8 mouse cellular contexts compared by ENCODE assay signal in the genomic region with DNA sequence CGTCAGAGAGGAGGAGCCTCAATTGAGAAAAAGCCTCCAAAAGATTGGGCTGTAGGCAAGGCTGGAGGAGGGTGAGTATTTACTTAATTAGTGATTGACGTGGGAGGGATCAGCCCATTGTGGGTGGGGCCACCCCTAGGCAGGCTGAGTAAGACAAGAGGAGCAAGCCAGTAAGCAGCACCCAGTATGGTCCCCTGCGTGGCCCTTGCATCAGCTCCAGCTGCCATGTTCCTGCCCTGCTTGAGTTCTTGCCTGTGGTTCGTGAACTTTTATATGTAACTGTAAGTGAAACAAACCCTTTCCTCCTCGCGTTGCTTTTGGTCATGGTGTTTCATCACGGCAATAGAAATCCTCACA. TPM values are rescaled to one million over a fixed set of nuclear protein-coding genes. Genes with fewer than 3 reads are reported as not detected.
DNase-seq lines count a peak whose midpoint lies in the region; ATAC-seq lines count a peak whose summit lies in the region.

Neb (minus strand) TSS at position 27 of the 357 bp plus-strand sequence.

- H3K4me1 ChIP-seq in liver, embryonic 16.5 days (ENCODE audit: control insufficient read depth, low read depth, low read length): no peaks in the 10 kb centered on the region
- no peaks in the 10 kb centered on the region for H3K4me1 ChIP-seq in hindbrain, embryonic 14.5 days (replicated peaks; ENCODE audit: control insufficient read depth, insufficient read depth, low read length)

- H3K27ac ChIP-seq in liver, embryonic 16.5 days (ENCODE audit: low read length): no peak within 1 kb of the TSS
- no peak within 1 kb of the TSS for H3K27ac ChIP-seq in hindbrain, embryonic 14.5 days

- no peaks in the 10 kb centered on the region for H3K36me3 ChIP-seq in liver, embryonic 16.5 days (ENCODE audit: control insufficient read depth, insufficient read depth)
- H3K36me3 ChIP-seq in hindbrain, embryonic 14.5 days (replicated peaks; ENCODE audit: control insufficient read depth, insufficient read depth): no peaks in the 10 kb centered on the region

- 31% methylated on average over 7 of the region's 7 CpGs for WGBS in liver, embryonic 16.5 days (ENCODE audit: insufficient replicate concordance)
- WGBS in hindbrain, embryonic 14.5 days: 56% methylated on average over 7 of the region's 7 CpGs

- H3K4me3 ChIP-seq in liver, embryonic 16.5 days (ENCODE audit: low read depth, low read length): peak within 1 kb of the TSS; percentile 20
- H3K4me3 ChIP-seq in hindbrain, embryonic 14.5 days (replicated peaks; ENCODE audit: low read length): no peak within 1 kb of the TSS

- no peak within 1 kb of the TSS for H3K9ac ChIP-seq in liver, embryonic 16.5 days (ENCODE audit: low read depth, low read length)
- H3K9ac ChIP-seq in hindbrain, embryonic 14.5 days: no peak within 1 kb of the TSS

- ATAC-seq in activated CD4-positive, CD25-positive, alpha-beta regulatory T cell, adult 4 months: peak; percentile 46
- peak; percentile 91 for ATAC-seq in liver, embryonic 16.5 days (ENCODE audit: low read depth)
- no peak for ATAC-seq in hindbrain, embryonic 14.5 days (ENCODE audit: low FRiP score)

- H3K27me3 ChIP-seq in liver, embryonic 16.5 days (ENCODE audit: control insufficient read depth, insufficient read depth, low read depth, low read length): no peaks in the 10 kb centered on the region
- H3K27me3 ChIP-seq in hindbrain, embryonic 14.5 days (ENCODE audit: control insufficient read depth, insufficient read depth, low read length): no peaks in the 10 kb centered on the region

- no peaks in the 10 kb centered on the region for H3K9me3 ChIP-seq in liver, embryonic 16.5 days (replicated peaks; ENCODE audit: control insufficient read depth, low read length)
- H3K9me3 ChIP-seq in hindbrain, embryonic 14.5 days (ENCODE audit: control insufficient read depth, low read length): no peaks in the 10 kb centered on the region

- DNase-seq in embryo, embryonic 9.5 days (ENCODE audit: extremely low spot score): peak; percentile 13
- no peak for DNase-seq in embryo, embryonic 10.5 days (ENCODE audit: low spot score)
- DNase-seq in heart, adult 8-10 months (ENCODE audit: low spot score): peak; percentile 26
- peak; percentile 40 for DNase-seq in thymus, postnatal 4 days
- DNase-seq in hindbrain, embryonic 14.5 days (ENCODE audit: low spot score): no peak
- no peak for DNase-seq in cerebellum, adult 9-10 months

- H3K4me2 ChIP-seq in liver, embryonic 16.5 days (ENCODE audit: low read depth, low read length): peak within 1 kb of the TSS; percentile 48
- no peak within 1 kb of the TSS for H3K4me2 ChIP-seq in hindbrain, embryonic 14.5 days (replicated peaks)

RNA-seq across cellular contexts. Expression of gene Neb, which starts in this region (rescaled TPM):
- 10 to 100 TPM; 24.7 to 38.1 TPM for polyA plus RNA-seq in activated CD4-positive, CD25-positive, alpha-beta regulatory T cell, adult 4 months (2017; shearing (Covaris generic))
- 10 to 100 TPM in 1 of 4 experiments, 1 to 10 TPM in 3; 8.2 to 15.0 (median 9.2) TPM for total RNA-seq in heart, adult 8-10 months (2022)
- 3.9 and 10.2 TPM in 2 replicates for polyA plus RNA-seq in liver, embryonic 16.5 days (2015; fragmentation: Nextera tagmentation; extraction: Ambion mirVana)
- 0.63 and 0.74 TPM in 2 replicates for polyA plus RNA-seq in hindbrain, embryonic 14.5 days (2014; fragmentation: Nextera tagmentation; extraction: Ambion mirVana)

Comparison
In these comparisons a context has a peak if more than half of its experiments do, and no peak if none do; other contexts are left out.
1. DNase-seq: peak in embryo, embryonic 9.5 days (single experiment), heart, adult 8-10 months (single experiment) and thymus, postnatal 4 days (single experiment); none in embryo, embryonic 10.5 days (single experiment), hindbrain, embryonic 14.5 days (single experiment) and cerebellum, adult 9-10 months (single experiment).